Mouse (Mus musculus) hindbrain, postnatal 0 days (tissue): ENCODE measurements at regions not wholly inside any gene's neighbourhood (a gene's known extent, or its start where the extent isn't known, plus 50 kb on each side); places are given as distances from the start of the nearest gene placed in this dataset.

Source experiments
- ATAC-seq: fragments of 200-750 bp; cut with Nextera tagmentation; 2 replicates; pipeline ENCODE4 v1.8.0; 2017; ENCODE audit warnings: mild to moderate bottlenecking, moderate TSS enrichment, moderate library complexity
- DNase-seq: peaks from one replicate; pipeline ENCODE4 v3.0.0-alpha.2; 2015; ENCODE audit warnings: low spot score
- H3K27ac ChIP-seq: fragments of 300-500 bp; sonication (generic); 2 replicates; pipeline ENCODE4 v1.5.1; 2014; ENCODE audit warnings: mild to moderate bottlenecking
- H3K27me3 ChIP-seq: fragments of 300-500 bp; sonication (generic); 2 replicates; pipeline ENCODE4 v1.6.1; 2014; ENCODE audit warnings: low read length, mixed read lengths; ENCODE audit not compliant: insufficient read depth
- H3K36me3 ChIP-seq: fragments of 300-500 bp; sonication (generic); 2 replicates; pipeline ENCODE4 v1.6.1; 2014; ENCODE audit warnings: low read length, mixed read lengths; ENCODE audit not compliant: insufficient read depth
- H3K4me1 ChIP-seq: fragments of 300-500 bp; sonication (generic); 2 replicates; pipeline ENCODE4 v1.6.1; 2014; ENCODE audit warnings: antibody characterized with exemption, low read length, mixed read lengths; ENCODE audit not compliant: insufficient read depth
- H3K4me2 ChIP-seq: fragments of 300-500 bp; sonication (generic); 2 replicates; pipeline ENCODE4 v1.6.1; 2014; ENCODE audit warnings: low read depth, mild to moderate bottlenecking, low read length, moderate library complexity, mixed read lengths
- H3K4me3 ChIP-seq: fragments of 300-500 bp; sonication (generic); 2 replicates; pipeline ENCODE4 v1.5.1; 2014; ENCODE audit warnings: low read length
- H3K9ac ChIP-seq: fragments of 300-500 bp; sonication (generic); replicated peaks from 2 replicates; pipeline ENCODE4 v1.6.1; 2014; ENCODE audit warnings: mild to moderate bottlenecking, low read length, moderate library complexity, mixed read lengths
- H3K9me3 ChIP-seq: fragments of 300-500 bp; sonication (generic); 2 replicates; pipeline ENCODE4 v1.6.1; 2016; ENCODE audit warnings: low read length, mixed read lengths
- CTCF ChIP-seq: IDR thresholded peaks from 2 replicates; pipeline ENCODE4 v1.5.1; 2016; ENCODE audit warnings: antibody characterized with exemption, control low read depth, low read depth
- WGBS: fragments of 180-500 bp; shearing (Covaris S2); extraction: QIAGEN DNeasy Blood & Tissue Kit; methylation state at CpG from one replicate; pipeline ENCODE4 v1.1.7; 2014; 5-methylcytosine and 5-hydroxymethylcytosine counted together

GRCm38 (mm10) chr1:193870731-193871130 is 500.6 kb upstream of the Camk1g start:
- no peaks in the 10 kb centered on the region for H3K27me3 ChIP-seq
- ATAC-seq = no peak
- no peaks in the 10 kb centered on the region for H3K9me3 ChIP-seq
- 65% methylated on average over 2 of the region's 2 CpGs for WGBS
- DNase-seq = no peak
- H3K27ac ChIP-seq = no peak overlapping the region
- no peaks in the 10 kb centered on the region for H3K36me3 ChIP-seq
- no peak overlapping the region for H3K4me3 ChIP-seq
- TF ChIP-seq CTCF = no peak
- no peak overlapping the region for H3K4me2 ChIP-seq
- H3K9ac ChIP-seq = no peak overlapping the region
- no peaks in the 10 kb centered on the region for H3K4me1 ChIP-seq

- no peak for ATAC-seq
- Histone ChIP-seq H3K4me1 (no peaks in the 10 kb centered on the region), H3K9me3 (no peaks in the 10 kb centered on the region), H3K4me2 (no peak overlapping the region), H3K36me3 (no peaks in the 10 kb centered on the region), H3K27me3 (no peaks in the 10 kb centered on the region), H3K4me3 (no peak overlapping the region), H3K27ac (no peak overlapping the region), H3K9ac (no peak overlapping the region)
- TF ChIP-seq CTCF = no peak
- 46% methylated on average over 4 of the region's 4 CpGs for WGBS
- peak; percentile 23 for DNase-seq
Measured at GRCm38 (mm10) chr1:193868639-193869320, 498.7 kb upstream of the Camk1g start.

- no peak overlapping the region for H3K4me3 ChIP-seq
- no peaks in the 10 kb centered on the region for H3K36me3 ChIP-seq
- no peak overlapping the region for H3K4me2 ChIP-seq
- H3K9ac ChIP-seq = no peak overlapping the region
- no peak for TF ChIP-seq CTCF
- DNase-seq (no peak), ATAC-seq (no peak)
- 0 out of 2 replicates have a peak, but pooled peaks cover 8% of the 10 kb centered on the region for H3K4me1 ChIP-seq
- WGBS = 68% methylated on average over 5 of the region's 5 CpGs
- H3K9me3 ChIP-seq = no peaks in the 10 kb centered on the region
- no peaks in the 10 kb centered on the region for H3K27me3 ChIP-seq
- H3K27ac ChIP-seq = no peak overlapping the region
Measured at GRCm38 (mm10) chr1:193860767-193861299, 490.7 kb upstream of the Camk1g start.

GRCm38 (mm10) chr1:193860354-193860753 is 490.3 kb upstream of the Camk1g start:
- Histone ChIP-seq H3K36me3 (no peaks in the 10 kb centered on the region), H3K4me3 (no peak overlapping the region), H3K27ac (no peak overlapping the region), H3K27me3 (no peaks in the 10 kb centered on the region), H3K4me2 (no peak overlapping the region), H3K9me3 (no peaks in the 10 kb centered on the region), H3K9ac (no peak overlapping the region), H3K4me1 (0 out of 2 replicates have a peak, but pooled peaks cover 8% of the 10 kb centered on the region)
- no peak for TF ChIP-seq CTCF
- WGBS = 54% methylated on average over 2 of the region's 2 CpGs
- DNase-seq (no peak), ATAC-seq (no peak)

- no peaks in the 10 kb centered on the region for H3K36me3 ChIP-seq
- 0 out of 2 replicates have a peak, but pooled peaks cover 8% of the 10 kb centered on the region for H3K4me1 ChIP-seq
- H3K27ac ChIP-seq = 0 out of 2 replicates have a peak overlapping the region, but pooled peaks have one; percentile 15
- no peak overlapping the region for H3K4me2 ChIP-seq
- H3K9me3 ChIP-seq = no peaks in the 10 kb centered on the region
- TF ChIP-seq CTCF = no peak; the same call in 1 of the 2 replicates
- WGBS = 31% methylated on average over 10 of the region's 10 CpGs
- no peak overlapping the region for H3K9ac ChIP-seq
- no peaks in the 10 kb centered on the region for H3K27me3 ChIP-seq
- no peak overlapping the region for H3K4me3 ChIP-seq
- DNase-seq (peak; percentile 46), ATAC-seq (no peak)
Measured at GRCm38 (mm10) chr1:193859257-193860125, 489.4 kb upstream of the Camk1g start.

- DNase-seq (no peak), ATAC-seq (no peak)
- Histone ChIP-seq H3K4me1 (no peaks in the 10 kb centered on the region), H3K9me3 (no peaks in the 10 kb centered on the region), H3K9ac (no peak overlapping the region), H3K36me3 (no peaks in the 10 kb centered on the region), H3K27me3 (no peaks in the 10 kb centered on the region), H3K4me2 (no peak overlapping the region), H3K27ac (no peak overlapping the region), H3K4me3 (no peak overlapping the region)
- WGBS = 45% methylated on average over 5 of the region's 5 CpGs
- no peak for TF ChIP-seq CTCF
Measured at GRCm38 (mm10) chr1:193847922-193848321, 477.8 kb upstream of the Camk1g start.
